Mouse (Mus musculus) thymus, postnatal 4 days (tissue): Measurements from ENCODE around the gene Tmem234.

ENCODE experiments used
- DNase-seq: peaks from one replicate; pipeline ENCODE4 v3.0.0; 2021

The Tmem234 gene

GRCm38 (mm10) chr4:129622803-129623535 is 22.5 kb downstream of the Tmem234 start:
- no peak for DNase-seq

DNA sequence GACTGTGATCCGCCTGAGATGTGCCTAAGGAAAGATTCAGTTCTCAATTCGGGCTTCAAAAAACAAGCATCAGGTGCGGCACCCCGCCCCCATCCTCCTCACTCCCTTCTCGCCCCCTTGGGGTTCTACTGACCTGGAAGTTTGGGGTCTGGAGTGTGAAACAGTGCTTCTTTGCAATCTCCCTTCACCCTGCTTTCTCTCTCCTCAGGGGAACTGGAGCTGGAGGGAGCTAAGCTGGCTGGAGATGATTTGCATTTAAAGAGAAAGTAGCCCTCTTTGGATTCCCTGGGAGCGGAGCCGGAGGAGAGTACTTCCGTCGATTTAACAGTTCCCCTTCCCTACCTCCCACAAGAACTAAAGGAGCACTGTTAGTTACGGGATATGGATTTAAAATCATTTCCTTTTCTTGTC is 23.2 kb downstream of the Tmem234 start, which contains the start of gene Ccdc28b:
Gene Ccdc28b, minus strand, starts transcription at position 267 of the 411 bp plus-strand sequence.
- DNase-seq, result peak; percentile 64

GRCm38 (mm10) chr4:129624281-129625028 is 24.0 kb downstream of the Tmem234 start:
- peak; percentile 81 for DNase-seq

- peak; percentile 84 for DNase-seq
These were observed 24.5 kb downstream of the Tmem234 start for GRCm38 (mm10) chr4:129625029-129625370.

DNA sequence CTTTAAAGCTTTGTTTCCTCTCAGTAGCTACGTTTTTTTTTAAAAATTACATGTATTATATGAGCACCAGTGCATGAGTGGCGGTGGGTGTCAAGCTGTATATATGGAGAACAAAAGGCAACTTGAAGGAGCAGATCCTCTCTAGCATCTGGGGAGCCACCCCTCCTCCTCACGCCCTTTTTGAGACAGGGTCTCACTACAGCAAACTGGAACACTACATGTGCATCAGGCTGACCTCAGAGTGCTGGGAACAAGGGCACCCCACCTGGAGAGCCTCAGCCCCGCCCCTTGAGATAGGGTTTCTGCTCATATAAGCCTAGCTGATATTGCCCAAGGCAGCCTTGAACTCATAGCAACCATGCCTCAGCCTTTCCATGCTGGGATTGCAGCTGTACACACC is 25.0 kb downstream of the Tmem234 start:
- no peak for DNase-seq

- no peak for DNase-seq
These were observed 25.6 kb downstream of the Tmem234 start for GRCm38 (mm10) chr4:129626035-129626434.

- DNase-seq, result no peak
These were observed 30.5 kb downstream of the Tmem234 start for GRCm38 (mm10) chr4:129630944-129631343.

DNA sequence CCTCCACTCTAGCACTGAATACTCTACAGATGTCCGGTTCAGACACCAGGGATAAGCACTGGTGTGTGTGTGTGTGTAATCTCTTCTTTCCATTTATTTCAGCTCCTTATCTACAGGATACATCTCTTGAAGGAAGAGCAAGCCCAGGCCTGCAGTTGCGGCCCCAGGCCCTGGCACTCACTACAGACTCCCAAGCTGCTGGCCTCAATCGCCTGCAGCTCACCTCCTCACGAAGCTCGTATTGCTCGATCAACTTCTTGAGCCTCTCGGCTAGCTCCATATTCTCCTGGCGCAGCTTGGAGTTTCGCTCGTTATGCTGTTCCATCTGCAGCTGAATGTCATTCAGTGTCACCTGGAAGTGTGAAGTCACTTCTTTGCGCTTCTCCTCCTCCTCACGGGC is 31.4 kb downstream of the Tmem234 start:
- no peak for DNase-seq

GRCm38 (mm10) chr4:129633852-129634251 is 33.4 kb downstream of the Tmem234 start:
- no peak for DNase-seq

DNA sequence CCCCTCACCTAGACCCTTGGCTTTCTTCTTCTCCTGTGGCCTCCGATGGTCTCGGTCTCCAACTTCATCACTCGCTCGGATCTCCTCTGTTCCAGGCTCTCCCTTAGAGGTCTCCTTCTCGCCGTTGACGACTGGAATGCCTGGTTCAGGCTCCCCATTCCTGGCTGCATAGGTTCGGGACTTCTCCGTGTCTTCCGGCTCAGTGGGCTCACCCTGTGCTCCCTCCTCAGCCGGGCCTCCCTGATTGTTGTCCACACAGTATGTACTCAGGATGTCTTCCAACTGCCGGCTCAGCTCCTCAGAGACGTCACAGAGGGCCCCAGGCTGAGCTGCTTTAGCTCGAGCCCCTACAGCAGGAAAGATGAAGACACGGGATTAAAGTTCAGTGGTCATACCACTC is 38.8 kb downstream of the Tmem234 start:
- DNase-seq, result no peak

DNA sequence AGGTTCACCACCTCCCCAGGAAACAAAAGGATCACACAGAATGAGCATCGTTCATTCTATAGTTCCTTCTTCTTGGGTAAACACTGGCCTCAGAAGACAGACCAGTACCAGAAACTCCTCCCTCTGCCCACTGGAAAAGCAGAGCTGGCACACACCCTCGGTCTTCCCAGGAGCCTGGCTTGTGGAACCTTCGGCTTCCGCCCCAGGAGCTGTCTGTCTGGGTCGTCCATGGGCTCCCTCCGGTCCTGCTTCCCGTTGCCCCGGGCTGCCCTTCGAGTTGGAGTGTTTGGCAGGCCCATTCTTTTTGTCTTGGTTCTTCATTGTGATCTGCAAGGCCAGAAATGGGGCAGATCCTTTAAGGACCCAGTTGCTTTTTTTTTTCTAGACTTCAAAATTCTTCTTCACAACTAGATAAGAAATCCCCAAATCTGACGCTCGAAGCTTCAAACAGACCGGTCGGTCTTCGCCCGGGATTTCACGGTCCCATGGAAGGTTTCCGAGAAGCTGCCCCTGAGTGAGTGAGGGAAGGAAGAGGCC is 39.7 kb downstream of the Tmem234 start:
- peak; percentile 48 for DNase-seq

GRCm38 (mm10) chr4:129640638-129641467 is 40.4 kb downstream of the Tmem234 start, which contains the start of gene Txlna:
Gene Txlna (minus strand): TSS chr4:129641065.
- peak; percentile 94 for DNase-seq

DNA sequence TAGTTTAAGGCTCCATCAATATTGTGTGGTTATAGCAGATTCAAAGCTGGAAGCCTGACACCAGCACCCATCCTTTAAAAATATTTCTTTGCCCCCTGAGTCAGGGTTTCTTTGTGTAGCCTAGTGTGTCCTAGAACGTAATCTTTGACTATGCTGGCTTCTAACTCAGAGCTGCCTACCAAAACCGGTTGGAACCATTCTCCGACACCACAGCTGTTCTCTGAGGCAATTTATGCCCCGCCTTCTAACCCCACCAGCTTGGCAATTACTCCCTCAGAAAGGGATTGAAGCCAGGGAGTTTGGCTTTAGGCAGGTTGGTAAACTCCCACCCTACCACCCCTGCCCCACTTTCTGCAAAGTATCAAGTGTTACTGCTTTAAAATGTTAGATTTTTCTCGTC is 41.3 kb downstream of the Tmem234 start:
- no peak for DNase-seq

DNA sequence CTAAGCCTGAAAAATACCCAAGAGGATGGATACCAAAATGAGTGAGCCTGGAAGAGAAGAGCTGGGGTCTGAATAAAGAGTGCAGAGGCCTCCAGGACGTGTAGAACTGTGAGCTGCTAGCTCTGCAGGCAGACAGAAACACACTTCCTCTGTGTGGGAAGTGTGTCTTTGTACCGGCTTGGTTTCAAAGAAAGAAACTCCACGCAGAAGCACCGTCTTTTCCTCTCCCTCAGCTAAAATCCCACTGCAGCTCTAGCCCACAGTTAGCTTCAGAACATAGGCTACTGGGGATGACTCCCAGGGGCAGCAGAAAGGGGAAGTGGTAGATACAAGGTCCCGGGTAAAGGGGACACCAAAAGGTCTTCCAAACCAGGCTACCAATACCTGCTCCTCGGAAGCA is 44.7 kb downstream of the Tmem234 start:
- DNase-seq, result no peak

- no peak for DNase-seq
These were observed 48.2 kb downstream of the Tmem234 start for GRCm38 (mm10) chr4:129648656-129649055.

GRCm38 (mm10) chr4:129650359-129650758 is 49.9 kb downstream of the Tmem234 start:
- no peak for DNase-seq

DNA sequence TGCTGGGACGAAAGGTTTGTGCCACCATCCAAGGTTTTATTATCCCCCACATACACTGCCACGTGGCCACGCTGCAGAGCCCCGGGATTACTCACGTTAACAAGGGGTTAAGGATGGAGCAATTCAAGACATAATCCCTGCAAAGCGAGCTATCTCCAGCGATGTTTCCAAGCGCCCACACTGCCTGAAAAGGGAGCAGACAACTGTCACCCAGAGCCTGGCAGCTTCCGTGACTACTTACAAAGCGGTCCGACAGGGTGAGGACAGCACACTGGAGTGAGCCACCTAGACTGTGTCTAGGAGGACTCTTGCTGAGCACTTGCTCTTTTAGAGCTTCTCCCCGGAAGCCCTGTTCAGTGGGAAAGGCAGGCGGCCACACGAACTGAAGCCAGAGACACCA is 54.3 kb downstream of the Tmem234 start:
- no peak for DNase-seq

- no peak for DNase-seq
These were observed 61.1 kb downstream of the Tmem234 start for GRCm38 (mm10) chr4:129661584-129661983.

DNA sequence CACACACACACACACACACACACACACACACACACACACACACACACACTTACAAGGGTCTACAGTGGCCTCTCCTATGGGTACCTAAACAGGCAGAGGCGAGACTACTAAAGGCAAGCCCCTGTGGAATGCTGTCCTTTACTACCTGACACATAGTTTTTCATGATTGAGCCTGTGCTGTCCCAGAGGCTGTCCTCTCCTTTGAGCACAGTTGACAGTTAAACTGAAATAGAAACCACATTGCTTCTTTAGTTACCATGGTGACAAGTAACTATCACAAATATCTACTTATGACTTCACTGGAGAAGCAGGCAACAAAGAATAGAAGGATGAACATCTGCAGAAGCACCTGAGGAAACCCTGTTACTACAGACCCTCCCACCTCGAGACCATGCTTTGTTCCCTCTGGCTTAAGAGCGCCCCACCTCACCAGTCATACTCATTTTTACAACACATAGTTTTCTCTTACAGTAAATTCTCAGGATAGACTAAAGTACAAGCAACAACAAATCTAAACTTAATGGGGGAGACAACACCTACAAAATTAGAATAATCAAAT is 61.9 kb downstream of the Tmem234 start:
- no peak for DNase-seq

DNA sequence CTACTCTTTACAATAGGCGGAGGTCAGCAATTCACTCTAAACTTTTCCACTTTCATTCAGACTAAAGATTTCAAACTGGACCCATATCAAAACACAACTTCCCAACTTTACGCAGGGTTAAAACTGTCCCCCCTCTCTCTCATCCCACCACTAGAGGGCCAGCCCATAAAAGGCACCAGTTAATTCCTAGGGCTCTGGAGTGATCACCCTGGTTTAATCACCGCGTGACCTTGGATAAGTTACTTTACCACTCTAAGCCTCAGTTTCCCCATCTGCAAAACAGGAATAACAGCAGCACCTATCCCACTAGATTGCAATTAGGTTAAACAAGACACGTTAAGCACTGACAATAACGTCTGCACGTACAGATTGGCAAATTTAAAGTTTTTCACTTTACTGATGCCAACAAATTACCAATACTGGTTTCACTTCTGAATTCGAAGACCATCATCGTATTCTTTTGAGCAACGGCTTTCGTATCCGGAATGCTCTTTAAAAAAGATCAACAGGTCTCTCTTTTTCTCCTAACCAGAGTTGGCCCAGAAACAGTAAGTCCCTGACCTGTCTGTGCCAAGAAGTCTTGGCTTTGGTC is 71.1 kb downstream of the Tmem234 start:
- peak; percentile 66 for DNase-seq

DNA sequence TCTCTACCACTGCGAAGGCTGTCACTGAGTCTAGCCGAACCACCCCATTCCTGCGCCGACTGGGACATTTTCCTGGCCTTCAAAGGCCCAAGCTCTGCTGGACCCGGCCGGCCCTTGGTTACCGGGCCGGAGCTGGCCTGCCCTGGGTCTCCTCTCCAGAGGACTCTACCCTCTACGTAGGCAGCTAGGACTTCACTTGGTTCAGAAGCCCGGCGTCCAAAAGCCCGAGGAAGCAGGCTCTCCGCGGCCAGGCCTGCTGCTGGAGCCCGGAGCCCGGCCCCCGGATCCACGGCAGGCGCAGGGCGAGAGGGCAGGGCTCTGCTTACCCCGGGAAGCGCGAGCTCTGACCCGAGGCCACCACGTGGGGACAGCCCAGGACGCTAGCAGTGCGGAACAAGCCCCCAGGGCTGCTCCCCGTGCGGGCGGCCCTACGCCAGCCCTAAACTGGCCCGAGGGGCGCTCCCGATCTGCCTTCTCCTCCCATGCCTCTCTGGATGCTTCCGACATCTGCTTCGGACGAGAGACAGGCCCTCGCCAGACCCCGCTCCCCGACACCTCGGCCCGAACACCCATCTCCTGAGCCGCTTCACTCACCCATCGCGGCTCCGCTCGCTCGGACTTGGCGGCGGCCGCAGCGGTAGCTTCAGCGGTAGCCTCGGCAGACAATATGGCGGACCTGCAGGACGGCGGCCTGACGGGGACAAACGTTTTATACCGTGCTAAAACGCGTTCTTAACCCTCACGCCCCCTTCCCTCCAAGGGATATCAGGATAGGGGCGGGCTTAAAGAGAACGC is 71.8 kb downstream of the Tmem234 start, which contains the start of gene Kpna6:
Gene Kpna6, minus strand, starts transcription at position 685 of the 795 bp plus-strand sequence.
- peak; percentile 89 for DNase-seq
